In the genomic region with DNA sequence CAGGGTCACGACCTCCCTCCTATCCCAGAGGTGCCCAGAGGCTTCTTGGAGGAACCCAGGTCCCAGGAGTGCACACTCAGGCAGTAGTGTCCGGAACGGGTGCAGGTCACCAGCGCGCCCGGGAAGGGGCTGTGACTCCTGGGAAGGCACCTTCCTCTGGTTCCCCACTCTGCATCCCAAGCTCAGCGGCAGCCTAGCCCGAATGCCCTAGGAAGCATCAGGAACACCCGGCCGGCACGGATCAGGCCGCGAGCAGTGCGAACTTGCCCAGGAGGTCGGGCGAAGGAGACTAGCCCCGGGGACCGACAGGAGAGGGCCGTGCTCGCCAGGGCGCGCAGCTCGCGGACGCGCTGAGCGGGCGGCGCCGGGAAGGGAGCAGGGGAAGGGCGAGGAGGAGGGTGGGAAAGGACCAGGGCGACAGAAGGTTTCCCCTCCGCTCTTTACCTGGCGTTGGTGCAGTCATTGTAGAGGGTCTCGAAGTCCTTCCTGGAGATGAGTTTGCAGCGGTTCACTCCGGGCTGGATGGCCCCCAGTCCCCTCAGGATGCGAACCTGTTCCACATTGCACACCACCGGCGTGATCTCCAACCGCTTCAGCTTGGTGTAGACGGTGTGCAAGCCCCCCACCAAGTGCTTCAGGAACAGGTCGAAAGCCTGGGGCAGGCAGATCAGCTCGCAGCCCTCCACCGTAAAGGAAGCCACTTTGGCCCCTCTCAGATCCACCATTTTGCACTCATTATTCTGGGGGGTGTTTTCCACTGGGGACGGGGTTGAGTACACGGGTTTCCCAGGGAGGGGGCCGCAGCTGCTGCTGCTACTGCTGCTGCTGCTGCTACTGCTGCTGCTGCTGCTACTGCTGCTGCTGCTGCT, we compare ENCODE assay signal across 9 mouse cellular contexts. TPM values are rescaled to one million over a fixed set of nuclear protein-coding genes. Genes with fewer than 3 reads are reported as not detected.
DNase-seq lines count a peak whose midpoint lies in the region; ATAC-seq and TF ChIP-seq lines count a peak whose summit lies in the region.
"Had no signal": no experiment of that assay in that cellular context is flagged by ENCODE, and none has a peak within 500 bp of the region (broad histone marks: within the 10 kb centered on the region; RNA-seq: fewer than 3 reads in every experiment).

No protein-coding gene starts in this region.

- H3K9me3 ChIP-seq in intestine, embryonic 16.5 days (ENCODE audit: control insufficient read depth, low read length) = no peaks in the 10 kb centered on the region
- H3K9me3 ChIP-seq in liver, embryonic 12.5 days (replicated peaks) = no peaks in the 10 kb centered on the region
- no peaks in the 10 kb centered on the region for H3K9me3 ChIP-seq in midbrain, postnatal 0 days (ENCODE audit: low read length)

- WGBS in intestine, embryonic 16.5 days = under 1% methylated on average over 48 of the region's 48 CpGs
- WGBS in liver, embryonic 12.5 days (ENCODE audit: insufficient replicate concordance) = 1% methylated on average over 46 of the region's 48 CpGs
- under 1% methylated on average over 47 of the region's 48 CpGs for WGBS in midbrain, postnatal 0 days

- H3K27me3 ChIP-seq in intestine, embryonic 16.5 days (replicated peaks; ENCODE audit: control insufficient read depth, insufficient read depth, low read length) = 0 out of 2 replicates have a peak, but pooled peaks cover 3% of the 10 kb centered on the region
- H3K27me3 ChIP-seq in liver, embryonic 12.5 days (replicated peaks) = peaks cover 56% of the 10 kb centered on the region
- H3K27me3 ChIP-seq in midbrain, postnatal 0 days (ENCODE audit: insufficient read depth, low read length) = no peaks in the 10 kb centered on the region
- H3K27me3 ChIP-seq in testis, adult 2 months (ENCODE audit: control insufficient read depth, insufficient read depth, low read length) = no peaks in the 10 kb centered on the region

- DNase-seq in frontal cortex, postnatal 14 days (ENCODE audit: low spot score in 2 of 2) = no peak
- DNase-seq in cerebellum, postnatal 4 days (ENCODE audit: low spot score in 2 of 2) = peak; percentile 22 to 51
- peak; percentile 20 to 45 for DNase-seq in gastrocnemius, postnatal 4 days (ENCODE audit: low spot score in 2 of 2)
- no peak for DNase-seq in midbrain, postnatal 0 days (ENCODE audit: low spot score)

- peak overlapping the region; percentile 73 for H3K9ac ChIP-seq in intestine, embryonic 16.5 days (ENCODE audit: low read depth, low read length)
- H3K9ac ChIP-seq in liver, embryonic 12.5 days = no peak overlapping the region
- peak overlapping the region; percentile 76 for H3K9ac ChIP-seq in midbrain, postnatal 0 days (replicated peaks; ENCODE audit: low read length, poor library complexity, severe bottlenecking)

- TF ChIP-seq CTCF in midbrain, postnatal 0 days (IDR thresholded peaks at IDR 0.05) = 0 out of 2 replicates have a peak, but pooled peaks have one; percentile 0
- no peak for TF ChIP-seq CTCF in testis, adult 2 months (IDR thresholded peaks at IDR 0.05; ENCODE audit: control insufficient read depth, insufficient read depth, insufficient replicate concordance, low read depth, low read length)

- H3K4me3 ChIP-seq in intestine, embryonic 16.5 days (ENCODE audit: low read length) = peak overlapping the region; percentile 73
- peak overlapping the region; percentile 54 for H3K4me3 ChIP-seq in liver, embryonic 12.5 days
- peak overlapping the region; percentile 86 for H3K4me3 ChIP-seq in midbrain, postnatal 0 days (ENCODE audit: low read depth, low read length)
- H3K4me3 ChIP-seq in testis, adult 2 months (ENCODE audit: control insufficient read depth, low read depth, low read length) = peak overlapping the region; percentile 75

- H3K36me3 ChIP-seq in intestine, embryonic 16.5 days (ENCODE audit: control insufficient read depth, insufficient read depth, low read length) = no peaks in the 10 kb centered on the region
- H3K36me3 ChIP-seq in liver, embryonic 12.5 days = no peaks in the 10 kb centered on the region
- no peaks in the 10 kb centered on the region for H3K36me3 ChIP-seq in midbrain, postnatal 0 days (ENCODE audit: insufficient read depth, low read length)
- no peaks in the 10 kb centered on the region for H3K36me3 ChIP-seq in testis, adult 2 months (ENCODE audit: control insufficient read depth, insufficient read depth, low read length)

- H3K4me1 ChIP-seq in intestine, embryonic 16.5 days (ENCODE audit: control insufficient read depth, insufficient read depth, low read length) = no peaks in the 10 kb centered on the region
- H3K4me1 ChIP-seq in liver, embryonic 12.5 days = 0 out of 2 replicates have a peak, but pooled peaks cover 4% of the 10 kb centered on the region
- H3K4me1 ChIP-seq in midbrain, postnatal 0 days (ENCODE audit: insufficient read depth, low read length) = peaks cover 4% of the 10 kb centered on the region; the same call in 1 of the 2 replicates
- H3K4me1 ChIP-seq in testis, adult 2 months (ENCODE audit: control insufficient read depth, insufficient read depth, low read length) = peaks cover 3% of the 10 kb centered on the region

- no peak for TF ChIP-seq POLR2A in testis, adult 2 months (IDR thresholded peaks at IDR 0.05; ENCODE audit: control insufficient read depth, low read depth, low read length)

- H3K4me2 ChIP-seq in intestine, embryonic 16.5 days (ENCODE audit: low read depth, low read length) = peak overlapping the region; percentile 94
- peak overlapping the region; percentile 76 for H3K4me2 ChIP-seq in liver, embryonic 12.5 days
- peak overlapping the region; percentile 94 for H3K4me2 ChIP-seq in midbrain, postnatal 0 days (ENCODE audit: low read depth, low read length, poor library complexity, severe bottlenecking)

- peak overlapping the region; percentile 66 for H3K27ac ChIP-seq in intestine, embryonic 16.5 days (ENCODE audit: low read length)
- H3K27ac ChIP-seq in liver, embryonic 12.5 days = no peak overlapping the region
- peak overlapping the region; percentile 75 for H3K27ac ChIP-seq in midbrain, postnatal 0 days (ENCODE audit: low read depth, low read length)
- H3K27ac ChIP-seq in testis, adult 2 months (ENCODE audit: control insufficient read depth, insufficient read depth, low read depth, low read length) = no peak overlapping the region

- ATAC-seq in frontal cortex, adult (ENCODE audit: low TSS enrichment) = peak; percentile 66
- peak; percentile 79 for ATAC-seq in intestine, embryonic 16.5 days
- ATAC-seq in liver, embryonic 12.5 days = peak; percentile 59
- ATAC-seq in midbrain, postnatal 0 days (ENCODE audit: low FRiP score) = peak; percentile 59

RNA-seq across cellular contexts. Expression of a gene that starts 1.3 kb away (rescaled TPM):
- total RNA-seq in gastrocnemius, postnatal 4 days (2021) = 10 to 100 TPM; 14.1 to 14.5 TPM
- polyA plus RNA-seq in intestine, embryonic 16.5 days (2015; fragmentation: Nextera tagmentation; extraction: Ambion mirVana) = 1.7 and 1.9 TPM in 2 replicates
- polyA plus RNA-seq in liver, embryonic 12.5 days (2016; fragmentation: Nextera tagmentation; extraction: Ambion mirVana) = 0.18 and 0.23 TPM in 2 replicates
- 14.5 and 15.1 TPM in 2 replicates for total RNA-seq in midbrain, postnatal 0 days (2014; rRNA removed)
- polyA plus RNA-seq in midbrain, postnatal 0 days (2015; fragmentation: Nextera tagmentation; extraction: Ambion mirVana) = 5.7 and 6.4 TPM in 2 replicates
- polyA plus RNA-seq in testis, adult 2 months (2012; rRNA removed) = 0.31 and 0.48 TPM in 2 replicates
- polyA plus RNA-seq: C2C12 had no signal

Comparison
In these comparisons a context has a peak if more than half of its experiments do, and no peak if none do; other contexts are left out.
1. DNase-seq: peak in cerebellum, postnatal 4 days (2 of 2) and gastrocnemius, postnatal 4 days (2 of 2); none in frontal cortex, postnatal 14 days (0 of 2) and midbrain, postnatal 0 days (single experiment).
2. H3K27ac ChIP-seq: peak in intestine, embryonic 16.5 days (single experiment) and midbrain, postnatal 0 days (single experiment); none in liver, embryonic 12.5 days (single experiment) and testis, adult 2 months (single experiment).
3. Peak in every context shown above with its lines, with median percentiles within 50 percentile points of each other: ATAC-seq, H3K4me2 ChIP-seq and H3K4me3 ChIP-seq.